Mouse (Mus musculus) E14TG2a.4 (cell line): ENCODE measurements around the gene Atg9b.

Experiments used
- CTCF ChIP-seq: conservative IDR thresholded peaks from 2 replicates; pipeline ENCODE4 v1.5.1; 2014; ENCODE audit warnings: low read length
- POU5F1 ChIP-seq: IDR thresholded peaks from 2 replicates; pipeline ENCODE4 v1.6.1; 2014; ENCODE audit warnings: low read length, borderline replicate concordance

GRCm38 (mm10) chr5:24413042-24413693 is 21.2 kb upstream of the Atg9b start, which contains the start of gene Asic3:
- TF ChIP-seq POU5F1 (no peak), CTCF (no peak)
